Mouse (Mus musculus): Measurements from ENCODE around the gene Gm5475.

DNA sequence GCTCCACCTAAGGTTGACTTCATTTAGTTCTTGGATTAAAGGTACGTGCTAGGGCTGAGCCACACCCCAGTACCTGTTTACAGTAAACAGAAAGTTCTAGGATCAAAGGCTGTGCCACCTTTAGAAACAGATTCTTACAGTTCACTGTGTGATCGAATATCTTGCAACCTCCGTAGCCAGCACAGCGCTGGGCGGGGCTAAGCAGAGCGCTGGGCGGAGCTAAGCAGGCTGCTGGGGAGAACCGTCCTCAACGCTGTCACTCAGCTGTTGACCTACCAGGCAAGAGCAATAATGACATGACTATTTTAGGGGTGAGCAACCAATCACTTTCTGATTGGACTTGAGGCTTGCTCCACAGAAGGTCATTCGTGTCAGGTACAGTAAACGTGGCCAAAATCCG is 39.0 kb downstream of the Gm5475 start:
- no peak for TF ChIP-seq CTCF (IDR thresholded peaks at IDR 0.05; ENCODE audit: low read depth)
- TF ChIP-seq EP300 (optimal IDR thresholded peaks at IDR 0.05): no peak
